Mouse (Mus musculus) embryonic fibroblast, embryonic 13.5 days (primary cell): ENCODE results near the gene Vkorc1l1.

Experiments
- CTCF ChIP-seq: IDR thresholded peaks from 2 replicates; pipeline ENCODE4 v1.5.1; 2011; ENCODE audit warnings: mild to moderate bottlenecking, control low read depth, low read length, moderate library complexity, borderline replicate concordance; ENCODE audit not compliant: insufficient read depth
- POLR2A ChIP-seq: IDR thresholded peaks from 2 replicates; pipeline ENCODE4 v1.6.1; 2011; ENCODE audit warnings: low read depth, mild to moderate bottlenecking, control low read depth, low read length, moderate library complexity

- TF ChIP-seq CTCF (no peak), POLR2A (no peak)
Measured at GRCm38 (mm10) chr5:129971491-129971890, 29.7 kb downstream of the Vkorc1l1 start.
